Mouse (Mus musculus) spleen, embryonic (tissue): Measurements from ENCODE around the gene Slc30a5.

Experiments
- CTCF ChIA-PET: fragments of 350-600 bp; sonication (Branson Sonifier 250); formaldehyde crosslinking; loops from one replicate; lab custom pipeline; 2022; lab: Charles Lee

The Slc30a5 gene

DNA sequence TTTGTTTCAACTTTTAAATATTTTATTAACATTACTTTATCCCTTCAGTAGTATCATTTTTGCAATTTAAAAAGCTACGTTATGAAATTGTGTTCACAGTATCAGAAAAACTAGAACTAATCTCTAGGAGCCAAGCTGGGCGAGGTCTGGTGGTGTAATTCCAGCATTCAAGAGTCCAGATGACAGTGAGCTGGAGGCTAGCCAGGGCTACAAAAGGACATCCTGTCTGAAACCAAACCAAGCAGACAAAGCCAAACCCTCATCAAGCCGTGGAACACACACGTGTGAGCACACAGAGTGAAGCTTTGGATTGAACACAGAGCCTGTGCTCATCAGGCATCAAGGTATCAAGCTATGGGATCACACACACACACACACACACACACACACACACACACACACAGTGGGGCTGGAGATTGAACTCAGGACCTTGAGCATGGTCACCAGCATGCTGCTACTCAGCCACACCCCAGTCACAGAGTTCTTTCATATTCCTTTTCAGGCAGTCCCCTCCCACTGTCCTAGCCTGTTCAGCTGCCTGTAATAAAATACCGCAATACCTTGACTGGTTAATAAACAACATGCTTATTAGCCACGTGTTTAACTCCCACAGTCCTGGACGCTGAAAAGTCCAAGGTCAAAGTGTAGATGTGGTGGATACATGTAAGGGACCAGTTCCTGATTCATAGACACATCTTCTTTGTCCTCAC is 9.9 kb upstream of the Slc30a5 start:
- CTCF ChIA-PET, result interaction anchor here (1.1 kb wide), 1 partner anchor 9 kb away, joined by 4 read pairs; no protein-coding TSS in a partner anchor

DNA sequence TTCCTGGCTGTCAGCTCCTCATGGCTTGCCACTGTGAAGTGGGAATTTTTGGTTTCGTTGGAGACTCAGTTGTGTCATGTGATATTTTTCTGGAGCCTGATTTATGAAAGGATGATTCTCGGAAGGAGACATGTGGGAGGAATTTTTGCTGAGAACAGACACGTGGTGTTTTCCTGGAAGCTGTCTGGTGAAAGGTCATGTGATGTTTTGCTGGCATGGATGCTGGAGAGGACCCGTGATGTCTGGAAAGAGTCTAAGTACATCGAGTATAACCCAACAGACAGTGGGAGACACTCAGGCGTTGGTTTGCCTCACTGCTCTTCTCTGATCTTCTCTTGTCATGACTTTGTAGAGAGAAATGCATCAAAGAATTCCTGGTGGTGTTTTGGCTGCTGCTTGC is 8.5 kb upstream of the Slc30a5 start:
- CTCF ChIA-PET, result no interaction called here

DNA sequence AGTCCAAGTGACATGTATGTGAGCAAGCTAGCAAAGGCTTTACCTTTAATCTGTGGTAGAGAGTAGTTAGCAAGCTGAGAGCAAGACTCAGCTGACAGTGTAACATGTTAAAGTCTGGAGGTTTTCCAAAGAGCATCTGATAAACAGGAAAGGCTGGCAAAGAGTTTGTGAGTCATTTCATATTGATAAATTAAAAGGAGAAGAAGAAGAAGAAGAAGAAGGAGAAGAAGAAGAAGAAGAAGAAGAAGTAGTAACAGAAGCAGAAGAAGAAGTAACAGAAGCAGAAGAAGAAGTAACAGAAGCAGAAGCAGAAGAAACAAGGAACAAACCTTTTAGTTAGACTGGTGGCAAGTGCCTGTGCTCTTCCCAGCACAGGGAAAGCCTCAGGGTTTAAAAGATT is 1.6 kb upstream of the Slc30a5 start:
- CTCF ChIA-PET, result interaction anchor here (1.0 kb wide), 1 partner anchor 8 kb away, joined by 4 read pairs; no protein-coding TSS in a partner anchor

DNA sequence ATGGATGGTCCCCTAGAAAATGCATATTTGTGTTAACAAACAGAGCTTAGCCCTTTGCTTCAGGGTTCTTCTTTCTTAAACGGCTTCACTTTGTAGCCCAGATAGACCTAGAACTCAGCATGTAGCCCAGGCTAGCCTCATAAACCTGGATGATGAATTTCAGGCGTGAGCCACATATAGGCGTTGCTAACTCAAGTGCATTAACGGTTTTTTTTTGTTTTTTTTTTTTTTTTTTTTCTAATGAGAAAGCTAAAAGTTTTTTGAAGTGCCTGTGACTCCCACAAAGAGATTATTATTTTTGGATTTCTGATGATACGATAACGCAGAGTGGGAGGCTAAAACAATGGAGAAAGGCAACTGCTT is 394 bp upstream of the Slc30a5 start:
- CTCF ChIA-PET, result interaction anchor here (0.6 kb wide), 1 partner anchor 10 kb away, joined by 3 read pairs; no protein-coding TSS in a partner anchor

DNA sequence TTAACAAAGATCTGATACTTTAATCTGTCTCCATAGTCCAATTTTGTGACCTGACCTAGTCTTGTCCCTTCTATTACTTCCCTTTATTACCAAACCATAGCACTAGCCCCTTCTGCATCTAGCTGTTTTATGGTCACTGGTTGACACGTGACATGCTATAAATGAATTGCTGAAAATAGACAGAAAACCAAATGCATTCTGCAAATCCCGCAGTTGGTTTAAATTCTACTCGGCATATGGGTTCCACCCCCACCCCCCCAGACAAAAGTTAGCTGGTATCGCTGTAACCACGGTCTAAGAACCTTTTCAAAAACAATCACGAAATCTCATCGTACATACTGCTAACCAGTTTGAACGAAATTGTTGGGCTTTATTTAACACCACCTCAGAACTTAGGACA is 1.0 kb downstream of the Slc30a5 start:
- CTCF ChIA-PET, result interaction anchor here (0.5 to 0.8 kb wide), 4 partner anchors 46 to 1678 kb away, joined by 3 to 21 read pairs (median 6); partner anchors contain the start of gene Ccnb1

DNA sequence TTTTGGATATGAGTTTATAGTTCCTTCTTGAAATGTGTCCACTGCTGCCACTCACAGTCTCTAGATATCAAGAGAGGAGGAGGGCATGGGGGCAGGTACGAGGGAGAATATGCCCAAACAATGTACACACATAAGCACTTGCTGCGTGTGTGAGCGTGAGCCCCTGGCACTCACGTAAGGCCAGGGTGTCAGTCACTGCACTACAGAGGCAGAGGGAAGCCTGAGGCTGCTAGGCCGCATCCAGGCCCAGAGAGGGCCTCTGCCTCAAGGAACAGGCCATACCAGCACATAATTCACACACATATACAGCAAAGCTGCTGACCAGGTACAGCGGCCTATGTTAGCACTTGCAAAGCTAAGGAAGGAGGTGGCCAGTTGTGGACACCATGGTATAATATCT is 2.1 kb downstream of the Slc30a5 start:
- CTCF ChIA-PET, result interaction anchor here (0.6 kb wide), 1 partner anchor 13 kb away, joined by 4 read pairs; no protein-coding TSS in a partner anchor

DNA sequence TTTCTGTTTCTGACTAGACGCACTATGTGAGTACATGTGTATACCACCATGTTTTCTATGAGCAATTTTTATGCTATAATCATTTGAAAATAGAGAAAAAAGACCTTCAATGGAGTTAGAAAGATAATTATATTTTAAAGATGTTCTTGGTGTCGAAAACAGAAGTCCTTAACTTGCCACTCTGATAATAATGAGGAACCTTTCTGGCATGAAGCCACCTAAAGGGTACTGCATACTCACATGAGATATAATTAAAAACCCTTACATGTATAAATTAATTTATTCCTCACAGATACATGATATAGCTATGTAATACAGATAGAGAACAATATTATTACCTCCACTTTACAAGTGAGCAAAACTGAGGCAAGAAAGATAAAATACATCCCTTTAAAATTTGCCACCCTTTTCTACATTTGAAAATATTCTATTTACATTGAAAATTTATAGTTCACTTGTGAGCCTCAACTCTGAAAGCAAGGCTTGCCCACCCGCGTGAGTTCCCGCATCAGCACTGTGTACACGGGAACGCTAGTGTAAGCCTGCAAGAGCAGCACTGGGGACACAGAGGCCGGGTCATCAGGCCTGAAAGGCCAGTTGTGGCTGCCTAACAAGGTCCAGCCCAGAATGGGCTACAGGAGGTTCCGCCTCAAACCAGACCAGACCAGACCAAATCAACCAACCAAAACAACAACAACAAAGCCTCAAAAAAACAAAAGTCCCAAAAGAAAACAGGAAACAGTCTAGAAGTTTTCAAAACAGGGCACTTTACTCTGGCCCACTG is 7.4 kb downstream of the Slc30a5 start:
- CTCF ChIA-PET, result no interaction called here

DNA sequence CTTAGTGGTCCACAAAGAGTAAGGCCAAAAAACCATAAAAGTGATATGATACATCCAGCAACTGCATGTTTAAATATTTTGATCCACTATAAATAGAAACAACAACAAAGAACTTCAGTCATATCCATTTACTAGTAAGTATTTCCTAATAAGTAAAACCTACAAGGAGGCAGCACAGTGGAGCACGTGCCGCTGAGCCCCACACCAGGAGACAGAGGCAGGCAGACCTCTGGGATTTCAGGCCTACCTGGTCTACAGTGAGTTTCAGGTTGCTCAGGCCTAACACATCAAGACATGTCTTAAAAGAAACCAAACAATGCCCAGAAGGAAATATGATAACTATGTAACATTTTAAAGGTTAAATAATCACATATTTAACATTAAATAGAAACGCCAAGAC is 8.3 kb downstream of the Slc30a5 start:
- CTCF ChIA-PET, result no interaction called here

DNA sequence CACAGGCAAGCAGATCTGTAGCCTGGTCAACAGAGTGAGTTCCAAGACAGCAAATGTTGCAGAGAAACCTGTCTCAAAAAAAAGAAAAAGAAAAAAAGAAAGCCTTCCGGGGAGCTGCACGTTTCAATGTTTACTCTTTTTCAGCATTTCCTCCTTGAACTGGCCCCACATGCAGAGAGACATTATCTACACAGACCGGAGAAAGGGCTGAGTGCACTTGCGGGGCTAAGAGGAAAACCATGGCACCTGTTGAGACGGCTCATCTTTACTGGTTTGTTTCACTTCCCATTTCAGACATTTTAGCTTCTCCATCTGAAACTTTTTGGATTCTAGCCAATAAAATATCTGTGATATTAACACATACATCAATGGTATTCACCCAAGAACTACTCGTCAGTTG is 8.9 kb downstream of the Slc30a5 start:
- CTCF ChIA-PET, result no interaction called here

DNA sequence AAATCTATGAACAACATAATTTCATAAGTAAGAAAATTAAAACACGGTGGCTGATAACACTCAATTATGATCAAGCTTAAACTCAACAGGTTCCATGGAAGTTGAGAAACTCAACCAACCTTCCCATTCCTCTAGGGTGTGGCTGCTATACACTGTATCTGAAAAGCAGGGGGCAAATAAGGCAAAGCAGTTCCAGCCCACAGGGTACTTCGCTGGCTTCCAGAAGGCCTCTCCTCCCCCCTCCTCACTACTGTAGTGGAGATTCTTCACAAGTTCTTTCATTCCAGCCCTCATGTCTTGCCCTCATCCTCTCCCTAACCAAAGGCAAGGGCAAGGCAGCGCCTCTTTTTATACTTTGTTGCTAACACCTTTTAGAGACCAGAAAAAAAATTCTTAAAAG is 9.4 kb downstream of the Slc30a5 start:
- CTCF ChIA-PET, result interaction anchor here (0.6 kb wide), 1 partner anchor 10 kb away, joined by 3 read pairs; no protein-coding TSS in a partner anchor

DNA sequence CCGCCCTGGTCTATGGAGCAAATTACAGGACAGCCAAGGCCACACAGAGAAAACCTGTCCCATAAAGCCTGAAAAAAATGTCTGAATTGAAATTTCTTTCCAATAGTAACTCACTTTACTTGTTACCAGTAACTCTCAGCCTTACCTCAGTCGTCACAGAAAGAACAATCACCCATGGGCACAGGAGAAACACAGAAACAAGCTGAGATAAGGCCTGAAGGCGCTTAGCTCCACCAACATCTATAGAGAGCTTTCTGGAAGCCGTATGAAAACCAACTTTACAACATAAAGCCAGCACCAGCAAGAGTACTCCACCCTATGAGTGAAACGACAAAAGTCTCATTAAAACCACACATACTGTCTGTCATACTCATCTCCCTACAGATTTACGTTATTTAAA is 18.8 kb downstream of the Slc30a5 start:
- CTCF ChIA-PET, result no interaction called here

DNA sequence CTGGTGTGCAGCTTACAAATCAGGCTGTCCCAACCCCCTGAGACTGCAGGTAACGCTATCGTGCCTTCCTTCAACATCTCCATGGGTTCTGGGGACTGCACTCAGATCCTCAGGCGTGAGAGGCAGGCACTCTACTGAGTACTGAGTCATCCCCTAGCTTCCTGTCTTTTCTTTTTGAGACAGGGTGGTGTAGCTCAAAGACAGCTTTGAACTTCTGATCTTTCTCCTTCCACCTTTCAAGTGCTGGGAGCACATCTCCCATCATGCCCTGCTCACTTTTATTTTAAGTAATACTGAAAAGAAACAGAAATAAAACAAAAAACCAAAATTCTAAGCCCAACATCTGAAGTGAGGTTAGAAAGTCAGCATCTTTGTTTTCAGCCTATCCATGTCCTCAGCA is 27.5 kb downstream of the Slc30a5 start:
- CTCF ChIA-PET, result no interaction called here

DNA sequence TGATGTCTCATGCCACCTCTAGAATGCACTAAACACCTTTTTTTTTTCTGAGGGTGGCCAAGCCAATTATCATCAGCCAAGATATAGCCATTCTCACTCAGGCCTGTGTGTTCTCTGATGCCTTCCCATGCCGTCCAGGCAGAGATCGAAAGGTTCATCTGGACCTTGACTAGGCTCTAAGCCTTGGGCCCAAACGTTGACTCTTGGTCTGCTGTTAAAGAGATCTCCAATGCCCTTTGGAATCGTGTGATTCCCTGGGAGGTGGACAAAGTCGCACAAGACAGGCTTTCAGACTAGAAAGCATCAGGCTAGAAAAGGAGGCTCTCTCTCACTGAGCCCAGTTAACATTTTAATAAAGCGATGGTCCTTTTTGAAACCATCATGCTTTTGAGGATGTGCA is 36.1 kb downstream of the Slc30a5 start:
- CTCF ChIA-PET, result no interaction called here

DNA sequence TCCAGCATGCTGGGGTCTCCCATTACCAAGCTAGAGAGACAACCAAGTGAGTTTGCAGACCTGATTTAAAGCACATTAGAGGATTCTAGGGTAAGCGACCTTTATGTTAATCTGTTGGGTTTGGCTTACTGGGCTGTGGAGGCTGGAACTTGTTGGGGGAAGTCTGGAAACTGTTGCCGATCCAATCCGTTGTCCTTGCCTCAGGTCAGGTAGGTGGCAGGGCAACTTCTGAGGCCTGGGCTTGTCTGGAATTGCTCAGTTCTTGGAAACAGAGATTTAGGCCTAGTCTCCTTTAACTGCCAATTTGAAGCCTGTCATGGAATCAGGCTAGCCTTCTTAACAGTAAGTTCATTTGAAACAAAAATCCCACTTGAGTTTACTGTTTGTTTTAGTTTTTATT is 44.1 kb downstream of the Slc30a5 start:
- CTCF ChIA-PET, result interaction anchor here (0.7 kb wide), 1 partner anchor 359 kb away, joined by 4 read pairs; no protein-coding TSS in a partner anchor

DNA sequence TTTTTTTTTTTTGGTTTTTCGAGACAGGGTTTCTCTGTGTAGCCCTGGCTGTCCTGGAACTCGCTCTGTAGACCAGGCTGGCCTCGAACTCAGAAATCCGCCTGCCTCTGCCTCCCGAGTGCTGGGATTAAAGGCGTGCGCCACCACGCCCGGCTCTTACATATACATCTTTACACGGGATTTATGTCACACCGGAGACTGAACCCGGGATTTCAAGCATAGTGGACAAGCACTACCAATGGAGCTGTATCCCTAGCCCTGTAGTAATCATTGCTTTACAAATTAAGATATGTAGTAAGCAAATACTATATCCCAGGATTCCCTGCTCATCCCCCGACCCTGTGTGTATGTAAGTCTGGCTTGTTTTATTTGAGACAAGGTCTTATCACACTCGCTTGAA is 45.2 kb downstream of the Slc30a5 start:
- CTCF ChIA-PET, result interaction anchor here (0.6 kb wide), 1 partner anchor 119 kb away, joined by 7 read pairs; no protein-coding TSS in a partner anchor

DNA sequence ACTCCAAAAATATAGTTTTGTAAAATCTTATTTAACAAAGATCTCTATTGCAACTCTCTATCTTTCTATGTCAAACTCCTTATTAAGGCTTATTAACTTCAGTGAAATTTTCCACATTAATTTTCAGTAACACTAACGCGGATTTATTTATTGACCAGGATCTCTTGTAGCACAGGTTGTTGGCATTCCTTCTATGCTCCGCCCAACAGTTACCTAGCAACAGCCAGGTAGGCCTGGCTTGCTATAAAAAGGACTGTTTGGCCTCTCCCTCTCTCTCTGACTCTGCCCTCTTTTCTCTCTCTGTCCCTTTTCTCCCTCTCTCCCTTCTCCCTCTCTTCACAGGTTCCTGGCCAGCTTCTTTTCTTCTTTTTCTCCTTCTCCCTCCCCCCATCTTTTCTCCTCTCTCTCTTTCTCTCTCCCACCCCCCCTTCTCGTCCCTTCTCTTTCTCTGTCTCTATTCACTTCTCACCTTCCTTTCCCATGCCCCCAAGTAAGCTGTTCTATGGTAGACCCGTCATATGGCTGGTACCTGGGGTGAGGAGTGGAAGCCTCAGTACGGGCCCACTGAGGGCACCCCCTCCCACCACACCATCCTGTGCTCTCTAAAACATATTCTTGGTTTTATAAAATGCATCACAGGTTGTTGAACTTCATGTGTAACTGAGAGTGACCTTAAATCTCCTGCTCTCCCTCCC is 45.8 kb downstream of the Slc30a5 start:
- CTCF ChIA-PET, result interaction anchor here (0.6 kb wide), 2 partner anchors 118 to 1430 kb away, joined by 6 to 7 read pairs; no protein-coding TSS in a partner anchor

DNA sequence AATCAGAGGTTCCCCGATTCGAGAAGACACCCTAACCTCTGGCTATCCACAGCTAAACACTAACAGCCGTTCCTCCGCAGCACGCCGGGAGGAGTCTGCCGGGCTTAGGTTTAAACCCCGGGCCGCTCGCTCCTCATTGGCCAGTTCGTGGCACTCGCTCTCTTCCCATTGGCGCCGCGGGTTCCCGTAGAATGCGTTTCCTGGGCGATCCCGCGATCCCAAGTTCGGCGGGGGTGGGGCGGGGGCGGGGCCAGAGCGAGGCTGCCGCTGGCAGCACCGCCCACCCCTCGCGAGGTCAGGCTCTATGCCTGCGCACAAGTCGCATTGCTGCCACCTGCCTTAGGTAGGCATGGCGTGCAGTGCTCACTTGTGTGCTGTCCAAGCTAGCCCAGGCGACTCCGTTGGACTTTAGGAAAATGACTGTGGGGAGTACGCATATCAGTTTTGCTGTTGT is 46.8 kb downstream of the Slc30a5 start, which contains the start of gene Ccnb1:
Gene Ccnb1, minus strand, starts transcription at position 157 of the 454 bp plus-strand sequence.
- CTCF ChIA-PET, result interaction anchor here (0.6 kb wide), 1 partner anchor 46 kb away, joined by 3 read pairs; no protein-coding TSS in a partner anchor

DNA sequence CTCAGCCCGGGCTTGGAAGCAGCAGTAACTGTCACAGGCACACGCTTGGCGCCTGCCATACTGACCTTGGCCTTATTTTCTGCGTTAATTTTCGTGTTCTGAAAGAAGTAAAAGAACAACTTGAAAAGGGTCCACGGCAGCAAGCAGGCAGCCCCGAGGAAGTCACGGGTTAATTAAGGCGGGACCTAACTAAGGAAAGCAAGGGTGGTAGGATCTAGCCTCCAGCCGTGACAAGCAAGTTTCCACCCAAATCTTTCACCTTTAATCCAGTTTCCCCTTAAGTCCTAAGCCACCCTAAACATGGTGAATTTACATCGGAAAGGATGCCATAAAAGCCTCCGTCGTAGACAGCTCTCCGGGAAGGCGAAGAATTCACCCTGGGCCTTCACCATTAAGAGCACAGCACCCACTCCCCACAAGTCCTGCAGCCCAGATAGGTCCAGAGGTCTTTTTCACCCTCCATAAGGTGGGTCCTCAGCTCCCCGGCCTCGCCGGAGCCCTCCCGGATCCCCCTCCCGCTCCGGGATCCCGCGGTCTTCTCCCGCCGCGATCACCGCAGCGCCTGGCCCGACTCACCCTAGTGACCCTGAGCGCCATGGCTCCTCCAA is 47.3 kb downstream of the Slc30a5 start:
- CTCF ChIA-PET, result interaction anchor here (0.6 to 0.7 kb wide), 2 partner anchors 46 to 157 kb away, joined by 3 to 4 read pairs; no protein-coding TSS in a partner anchor

DNA sequence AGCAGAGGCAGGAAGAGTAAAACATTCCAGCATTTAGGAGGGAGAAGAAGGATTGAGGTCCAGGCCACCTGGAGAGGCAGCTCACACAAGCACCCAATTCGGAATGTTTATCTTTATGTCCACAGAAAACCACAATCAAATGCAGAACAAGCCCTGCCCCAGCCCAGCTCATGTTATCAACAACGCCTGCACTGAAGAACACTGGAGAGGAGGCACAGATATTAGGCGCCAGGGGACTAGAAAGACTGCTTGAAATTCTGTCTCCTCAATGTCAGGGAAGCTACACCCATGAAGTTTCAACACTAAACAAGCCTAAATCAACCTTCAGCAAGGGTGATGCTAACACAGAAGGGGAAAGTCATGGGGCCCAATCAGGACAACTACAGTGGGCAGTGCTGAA is 55.7 kb downstream of the Slc30a5 start:
- CTCF ChIA-PET, result no interaction called here

DNA sequence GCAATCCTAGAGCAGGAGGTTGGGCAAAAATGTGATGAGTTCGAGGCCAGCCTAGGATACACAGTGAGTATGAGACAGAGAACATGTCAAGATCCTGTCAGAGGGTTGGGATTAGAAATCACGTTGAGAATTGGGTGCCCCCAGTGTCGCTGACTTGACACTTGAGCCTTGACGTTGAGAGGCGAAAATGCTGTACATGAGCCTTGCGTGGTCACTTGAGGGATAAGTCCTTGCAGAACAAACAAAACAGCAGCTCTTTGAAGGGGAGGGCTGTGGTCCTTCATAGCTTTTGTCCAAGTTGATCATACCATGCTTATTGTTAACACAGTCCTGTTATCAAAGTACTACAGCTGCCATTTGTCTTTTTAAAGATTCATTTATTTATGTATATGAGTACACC is 56.5 kb downstream of the Slc30a5 start:
- CTCF ChIA-PET, result no interaction called here

DNA sequence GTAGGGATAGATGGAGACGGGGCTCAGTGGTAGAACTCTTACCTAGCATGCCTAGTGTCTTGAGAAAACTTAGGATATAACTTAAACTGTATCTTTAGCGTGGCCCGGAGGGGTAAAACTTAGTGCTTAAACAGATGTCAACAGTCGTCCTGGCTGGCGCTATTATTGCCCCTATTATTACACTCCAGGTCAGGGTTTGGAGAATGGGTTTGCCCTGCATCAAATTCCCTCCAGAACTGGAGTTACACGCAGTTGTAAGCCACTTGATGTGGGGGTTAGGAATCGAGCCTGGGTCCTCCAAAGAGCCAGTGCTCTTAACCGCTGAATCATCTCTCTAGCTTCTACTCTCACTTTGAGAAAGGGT is 57.2 kb downstream of the Slc30a5 start:
- CTCF ChIA-PET, result no interaction called here
